Mouse (Mus musculus) right cerebral cortex, postnatal 4 days (tissue): Measurements from ENCODE around the gene Spp2.
"Not testable (repeated sequence)": the region's sequence is repeated elsewhere in the genome, so short reads cannot be mapped to it uniquely, and the experiment has no call there.

Experiments
- DNase-seq: peaks from one replicate; pipeline ENCODE4 v3.0.0-alpha.2; 2022

Spp2 gene

DNA sequence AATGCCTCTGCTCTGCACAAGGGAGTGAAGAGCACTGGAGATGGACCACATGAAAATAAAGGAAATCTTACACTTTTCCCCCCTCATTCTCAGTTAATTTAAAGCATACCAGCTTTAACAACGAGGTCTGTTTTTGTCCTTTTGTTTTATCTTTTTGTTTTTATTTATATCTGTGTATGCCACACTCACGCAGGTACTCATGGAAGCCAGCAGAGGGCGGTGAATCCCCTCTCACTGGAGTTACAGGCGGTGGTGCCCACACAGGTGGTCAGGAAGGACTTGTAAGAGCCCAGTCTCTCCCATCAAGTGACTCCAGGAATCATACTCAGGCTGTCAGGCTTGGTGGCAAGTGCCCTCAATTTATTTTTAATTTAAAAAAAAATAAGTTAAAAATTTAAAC, 27.3 kb downstream of the Spp2 start:
- no peak for DNase-seq

DNA sequence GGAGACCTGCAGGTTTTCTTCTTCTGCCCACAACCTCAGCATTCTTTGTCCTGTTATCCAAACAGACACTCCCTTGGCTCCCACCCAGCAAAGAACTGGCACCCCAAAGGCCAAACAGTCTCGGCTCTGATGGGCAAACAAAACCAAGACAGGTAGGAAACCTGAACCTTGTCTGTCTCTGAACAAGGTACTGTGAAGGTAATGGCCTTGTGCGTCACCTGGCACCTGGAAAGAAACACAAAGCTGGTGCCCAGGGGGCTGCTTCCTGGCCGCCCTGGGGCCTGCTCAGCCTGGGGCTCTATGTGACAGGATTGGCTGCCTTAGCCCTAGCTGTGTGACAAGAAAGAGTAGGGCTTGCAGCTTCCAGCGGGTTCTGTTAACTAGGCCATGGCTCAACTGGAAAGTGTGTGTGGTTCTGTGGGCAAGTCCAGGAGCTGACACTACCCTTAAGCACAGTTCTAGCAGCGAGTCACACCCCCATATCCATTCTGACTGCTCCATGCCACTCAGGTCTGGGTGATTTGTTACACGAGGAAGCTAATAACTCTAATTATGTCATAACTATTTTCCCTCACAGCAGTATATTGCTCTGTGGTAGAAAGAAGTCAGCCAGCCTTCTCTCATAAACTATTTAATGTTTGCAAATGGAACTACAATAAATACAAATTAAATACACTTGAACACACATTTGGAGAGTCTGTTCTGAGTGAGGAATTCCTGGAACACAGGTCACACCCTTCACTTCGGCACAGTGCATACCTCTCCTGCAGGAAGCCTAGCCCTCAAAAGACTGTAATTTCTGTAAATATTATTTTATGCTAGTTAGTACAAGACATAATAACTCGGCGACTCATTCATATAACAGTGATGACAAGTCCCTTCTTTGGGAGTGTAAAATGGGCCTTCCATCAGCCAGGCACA, 30.7 kb downstream of the Spp2 start:
- no peak for DNase-seq

DNA sequence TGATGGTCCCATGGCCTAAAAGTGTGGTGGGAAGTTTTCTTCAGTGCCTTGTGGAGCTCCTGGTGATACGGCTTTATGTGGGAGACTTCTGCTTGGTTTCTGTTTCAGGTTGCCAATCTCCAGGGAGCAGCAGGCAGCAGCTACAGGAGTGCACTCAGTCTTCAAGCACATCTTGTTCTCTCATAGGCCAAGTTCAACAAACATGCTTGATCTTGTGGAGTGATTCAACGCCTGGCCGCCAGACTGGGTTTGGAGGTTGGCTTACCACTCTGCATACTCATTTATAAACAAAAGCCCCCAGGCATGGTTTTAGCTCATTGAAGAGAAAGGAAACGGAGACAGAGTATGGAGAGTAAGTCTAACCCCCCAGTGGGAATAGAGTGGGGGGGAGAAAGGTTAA, 36.6 kb downstream of the Spp2 start:
- no peak for DNase-seq

DNA sequence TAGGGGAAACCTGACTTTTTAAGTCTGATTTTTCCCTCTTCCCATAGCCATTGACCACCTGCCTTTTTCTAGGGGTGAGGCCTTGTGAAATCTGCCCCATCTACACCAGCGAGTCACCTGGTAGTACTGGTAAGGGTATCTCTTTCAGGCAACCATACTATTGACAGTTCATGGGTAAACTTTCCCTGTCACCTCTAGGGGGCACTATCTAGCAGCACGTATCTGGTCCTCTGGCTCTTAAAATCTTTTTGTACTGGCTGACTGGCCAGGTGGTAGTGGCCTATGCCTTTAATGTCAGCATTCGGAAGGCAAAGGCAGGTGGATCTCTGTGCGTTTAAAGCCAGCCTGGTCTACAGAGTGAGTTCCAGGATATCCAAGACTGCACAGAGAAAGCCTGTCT, 38.6 kb downstream of the Spp2 start:
- no peak for DNase-seq

DNA sequence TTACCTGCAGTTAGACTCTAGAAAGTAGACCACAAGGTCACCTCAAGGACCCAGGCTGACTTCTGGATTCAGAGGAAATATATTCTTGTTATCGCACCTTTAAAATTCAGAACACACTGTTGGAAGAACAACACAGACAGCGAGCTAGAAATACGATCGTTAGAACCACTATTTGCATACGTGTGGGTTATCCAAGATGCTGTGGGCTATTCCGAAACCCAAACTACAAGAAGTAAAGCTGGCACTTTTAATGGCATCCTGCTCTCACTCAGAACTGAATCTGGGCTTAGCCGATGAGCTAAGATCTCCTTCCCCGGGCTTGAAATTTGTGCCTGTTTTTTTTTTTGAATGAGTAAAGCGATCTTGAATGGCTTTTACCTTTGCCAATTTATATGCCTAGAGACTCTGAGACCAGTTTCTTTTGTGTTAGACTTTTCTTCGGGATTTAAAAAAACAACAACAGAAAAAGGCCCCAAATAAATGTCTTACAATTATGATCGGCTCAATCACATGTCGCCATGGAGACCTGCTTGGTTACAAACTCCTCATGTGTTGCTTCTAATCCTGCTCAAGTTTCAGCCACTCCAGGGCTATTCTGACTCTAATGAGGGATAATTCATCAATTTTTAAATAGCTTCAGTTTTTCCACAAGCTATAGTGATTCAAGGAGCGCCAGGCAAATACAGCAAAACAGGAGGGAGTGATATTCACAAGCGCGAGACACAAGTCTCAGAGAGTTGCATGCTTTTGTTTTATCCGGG, 39.7 kb downstream of the Spp2 start:
- DNase-seq, result no peak

DNA sequence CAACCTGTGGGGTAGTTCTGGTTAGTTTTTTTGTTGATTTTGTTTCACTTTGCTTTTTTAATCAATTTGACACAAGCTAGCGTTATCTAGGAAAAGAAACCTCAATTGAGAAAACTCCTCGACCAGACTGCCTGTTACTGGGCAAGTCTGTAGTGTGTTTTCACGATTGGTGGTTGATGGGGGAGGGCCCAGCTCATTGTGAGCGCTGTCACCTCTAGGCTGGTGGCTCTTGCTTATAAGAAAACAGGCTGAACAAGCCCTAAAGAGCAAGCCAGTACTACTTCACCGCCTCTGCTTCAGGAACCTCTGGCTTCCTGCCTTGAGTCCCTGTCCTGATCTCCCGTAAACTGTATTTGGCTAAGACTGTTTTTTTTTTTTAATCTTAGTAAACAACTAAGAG, 40.7 kb downstream of the Spp2 start:
- DNase-seq, result no peak

DNA sequence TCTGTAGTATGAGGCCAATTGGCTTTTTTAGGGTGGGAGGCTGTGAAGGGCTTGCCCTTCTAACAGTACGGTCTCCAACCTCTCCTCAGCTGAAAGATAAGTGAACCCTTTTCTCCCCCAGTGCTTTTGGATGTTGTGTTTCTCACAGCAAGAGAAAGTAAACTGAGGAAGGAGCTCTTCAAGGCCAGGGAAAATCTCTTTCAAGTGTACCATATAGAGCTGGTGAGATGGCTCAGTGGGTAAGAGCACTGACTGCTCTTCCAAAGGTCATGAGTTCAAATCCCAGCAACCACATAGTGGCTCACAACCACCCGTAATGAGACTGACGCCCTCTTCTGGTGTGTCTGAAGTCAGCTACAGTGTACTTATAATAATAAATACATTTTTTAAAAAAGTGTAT, 41.3 kb downstream of the Spp2 start:
- DNase-seq, result not testable (repeated sequence)

DNA sequence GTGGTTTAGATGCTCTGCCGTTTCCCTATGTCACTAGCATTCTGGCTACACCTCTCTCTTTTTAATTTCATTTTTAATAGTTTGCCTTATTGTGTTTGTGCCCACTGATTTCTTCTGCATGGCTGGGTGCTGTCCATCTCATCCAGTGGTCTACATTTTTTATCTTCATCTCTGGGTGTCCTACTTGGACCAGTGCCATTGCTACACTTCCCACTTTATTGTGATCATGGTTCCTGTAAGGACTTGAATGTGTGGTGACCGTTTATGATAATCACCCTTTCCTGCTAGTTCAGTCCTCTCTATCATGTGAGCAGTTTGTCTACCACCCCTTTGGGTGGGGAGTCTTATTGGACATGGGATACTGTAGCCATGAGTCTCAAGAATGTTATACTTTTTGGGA, 43.0 kb downstream of the Spp2 start:
- no peak for DNase-seq

DNA sequence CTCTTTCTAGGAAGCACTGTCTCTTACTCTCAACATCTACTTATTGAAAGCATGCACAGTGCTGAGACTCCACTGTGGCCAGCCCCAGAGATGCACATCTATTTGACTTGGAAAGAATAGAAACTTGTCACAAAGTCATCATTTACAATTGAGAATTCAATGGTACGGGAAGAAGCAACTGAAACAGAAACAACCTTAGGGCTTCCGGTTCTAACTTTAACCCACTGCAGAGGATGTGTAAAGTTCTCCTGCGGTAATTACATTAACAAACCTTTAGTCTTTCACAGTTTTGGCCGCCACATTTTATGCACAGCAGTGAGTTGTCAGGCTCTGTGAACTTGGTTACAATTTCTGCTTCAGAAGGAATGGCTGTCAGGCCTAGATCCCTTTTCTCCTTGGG, 43.9 kb downstream of the Spp2 start:
- no peak for DNase-seq

DNA sequence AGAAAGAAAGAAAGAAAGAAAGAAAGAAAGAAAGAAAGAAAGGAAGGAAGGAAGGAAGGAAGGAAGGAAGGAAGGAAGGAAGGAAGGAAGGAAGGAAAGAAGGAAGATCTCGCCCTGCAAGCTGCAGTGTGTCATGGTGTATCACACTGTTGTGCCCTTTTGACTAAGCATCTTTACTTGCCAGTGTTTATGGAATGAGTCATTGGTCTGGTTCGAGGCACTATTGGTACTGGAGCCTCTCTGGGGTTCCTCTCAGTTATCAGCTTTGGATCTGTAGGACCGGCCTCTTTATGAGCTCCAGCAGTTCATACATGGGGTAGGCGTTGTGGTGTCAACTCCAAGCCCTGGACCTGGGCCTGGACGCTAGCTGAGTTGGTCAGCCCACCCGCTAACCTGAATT, 45.4 kb downstream of the Spp2 start:
- DNase-seq, result no peak

DNA sequence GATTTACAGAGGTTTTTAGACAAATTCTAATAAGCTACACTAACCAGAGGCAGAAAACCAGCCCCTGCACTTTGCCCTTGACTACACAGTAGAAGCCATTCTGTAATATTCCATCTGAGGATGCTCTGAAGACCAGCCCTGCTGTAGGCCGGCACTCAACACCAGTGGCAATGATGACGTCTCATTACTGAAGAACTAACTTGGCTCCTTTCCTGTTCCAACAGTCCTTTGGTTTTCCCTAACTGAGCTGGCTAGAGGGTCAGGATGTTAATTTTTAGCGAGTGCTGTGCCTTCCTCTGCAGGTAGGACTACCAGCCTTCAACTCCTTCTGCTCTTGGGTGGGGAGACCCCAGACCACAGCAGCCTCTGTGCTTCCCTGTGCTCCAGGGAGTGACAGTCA, 47.9 kb downstream of the Spp2 start:
- no peak for DNase-seq

DNA sequence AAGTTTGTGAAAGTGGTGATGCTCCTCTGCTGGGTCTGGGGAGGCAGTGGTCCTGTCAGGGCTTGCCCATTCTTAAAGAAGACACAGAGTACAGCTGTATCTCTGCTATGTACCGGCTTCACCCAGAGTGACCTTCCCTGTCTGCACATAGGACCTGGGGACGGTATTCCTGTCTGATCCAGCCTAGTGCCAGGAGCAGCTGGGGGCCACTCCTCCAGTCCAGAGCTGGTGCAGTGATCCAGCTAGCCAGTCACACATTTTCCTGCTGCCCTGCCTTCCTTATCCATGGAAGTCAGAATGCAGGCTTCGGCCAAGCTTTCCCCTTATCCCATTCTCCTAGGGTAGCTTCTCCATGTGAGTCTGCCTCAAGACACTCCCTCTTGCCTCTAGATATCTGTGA, 49.0 kb downstream of the Spp2 start:
- no peak for DNase-seq

DNA sequence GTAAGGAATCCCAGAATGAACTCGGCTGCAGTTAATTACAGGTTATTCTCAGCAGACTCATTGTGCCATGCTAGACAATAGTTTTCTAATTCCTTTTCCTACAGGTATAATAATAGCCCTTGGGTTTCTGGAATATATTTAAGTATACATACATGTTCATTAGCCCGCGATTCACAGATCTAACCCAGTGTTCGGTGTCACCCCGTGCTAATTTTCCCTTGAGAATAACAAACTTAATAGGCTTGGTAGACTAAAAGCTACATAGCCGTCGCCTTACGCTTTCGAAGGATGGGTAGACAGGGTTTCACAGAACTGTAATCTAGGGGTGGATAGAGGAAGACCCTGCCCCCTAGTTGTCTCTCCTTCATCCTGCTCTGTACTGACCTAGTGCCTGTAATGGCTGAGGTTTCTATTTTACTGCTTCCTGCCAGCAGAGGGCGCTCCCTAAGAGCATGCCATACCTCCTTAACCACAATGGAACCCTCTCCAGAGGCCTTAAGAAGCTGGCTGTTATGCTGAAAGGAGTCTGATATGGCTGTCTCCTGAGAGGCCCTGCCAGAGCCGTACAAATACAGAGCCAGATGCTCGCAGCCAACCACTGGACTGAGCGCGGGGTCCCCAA, 49.8 kb downstream of the Spp2 start:
- DNase-seq, result peak; percentile 73

DNA sequence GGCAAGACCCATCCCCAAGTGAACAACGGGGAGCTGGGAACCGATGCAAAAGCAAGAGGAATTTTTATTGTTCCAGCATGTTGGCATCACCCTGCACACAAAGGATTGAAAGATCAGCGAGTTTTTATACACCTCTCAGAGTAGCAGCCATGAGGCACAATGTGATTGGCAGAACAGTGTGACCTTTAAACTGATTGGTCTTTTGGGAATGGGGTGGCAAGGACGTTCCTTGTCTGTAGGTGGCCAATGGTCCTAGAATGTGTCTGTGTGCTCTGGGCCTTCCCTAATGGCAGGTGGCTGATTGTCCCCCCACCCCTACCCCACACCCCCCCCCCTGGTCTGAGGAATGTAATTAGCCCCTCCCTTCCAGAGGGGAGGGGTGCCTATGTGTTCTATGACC, 52.4 kb downstream of the Spp2 start:
- DNase-seq, result no peak

DNA sequence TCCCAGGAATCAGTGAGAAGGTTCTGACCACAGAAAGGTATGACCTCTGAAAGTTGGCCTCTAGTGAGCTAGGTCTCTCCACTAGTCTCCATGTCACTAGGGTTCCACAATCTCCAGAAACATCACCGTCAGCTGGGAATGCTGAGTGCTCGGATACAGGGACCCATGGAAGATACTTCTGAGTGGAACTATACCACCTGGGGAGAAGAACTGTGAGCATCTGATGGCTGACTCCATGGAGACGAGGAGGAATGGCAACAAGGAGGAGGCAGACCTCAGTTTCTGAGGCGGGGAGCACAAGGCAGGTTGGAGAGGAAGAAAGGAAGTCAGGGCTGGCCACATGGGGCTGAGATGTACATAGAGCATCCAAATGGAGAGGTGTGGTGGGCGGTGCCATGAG, 52.9 kb downstream of the Spp2 start:
- no peak for DNase-seq

DNA sequence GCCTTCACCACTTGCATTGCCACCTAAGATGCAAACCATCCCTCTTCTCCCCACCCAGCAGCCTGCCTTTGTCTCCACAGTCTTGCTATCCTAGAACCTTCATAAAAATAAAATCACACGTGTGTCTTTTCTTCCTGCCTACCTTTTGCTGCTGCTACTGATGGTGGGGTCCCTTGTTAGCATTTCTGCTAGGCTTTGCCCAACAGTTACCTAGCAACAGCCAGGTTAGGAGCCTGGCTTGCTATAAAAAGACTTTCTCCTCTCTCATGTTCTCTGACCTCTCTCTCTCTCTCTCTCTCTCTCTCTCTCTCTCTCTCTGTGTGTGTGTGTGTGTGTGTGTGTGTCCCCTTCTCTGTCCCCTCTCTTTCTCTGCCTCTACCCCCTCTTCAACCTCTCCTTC, 54.3 kb downstream of the Spp2 start:
- no peak for DNase-seq

DNA sequence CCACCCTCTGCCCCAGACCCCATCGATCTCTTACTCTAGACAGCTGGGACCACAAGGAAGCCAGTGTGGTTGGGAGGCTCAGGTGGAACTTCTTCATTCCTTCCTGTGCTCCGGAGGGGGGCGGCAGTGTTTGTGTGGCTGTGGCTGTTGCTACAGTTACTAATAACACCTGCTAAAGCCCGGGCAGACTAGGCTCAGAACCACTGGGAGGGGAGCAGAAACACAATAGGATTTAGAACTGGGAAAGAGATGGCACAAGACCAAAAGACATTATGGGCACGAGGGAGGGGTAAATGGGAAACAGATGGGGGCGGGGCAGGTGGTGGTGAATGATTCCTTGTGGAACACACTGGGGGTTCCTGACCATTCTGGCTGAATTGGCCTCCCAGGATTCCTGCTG, 55.7 kb downstream of the Spp2 start:
- DNase-seq, result no peak

DNA sequence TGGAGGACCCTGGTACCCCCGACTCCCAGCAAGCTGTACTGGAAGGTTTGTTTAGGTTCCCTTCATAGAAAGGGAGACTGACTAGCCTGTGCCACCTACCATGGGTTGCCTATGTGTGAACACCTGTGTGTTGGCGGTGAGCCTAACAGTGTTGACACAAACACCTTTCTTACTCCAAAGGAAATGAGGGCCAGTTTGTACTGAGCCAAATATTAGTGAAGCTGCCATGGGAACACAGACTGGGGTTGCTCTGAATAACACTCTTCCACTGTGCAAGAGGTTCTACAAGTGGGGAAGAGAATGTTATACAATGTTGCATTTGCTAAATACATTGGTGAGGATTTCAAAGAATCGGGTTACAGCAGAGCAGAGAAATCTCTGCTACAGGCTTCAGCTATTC, 56.5 kb downstream of the Spp2 start:
- DNase-seq, result no peak

DNA sequence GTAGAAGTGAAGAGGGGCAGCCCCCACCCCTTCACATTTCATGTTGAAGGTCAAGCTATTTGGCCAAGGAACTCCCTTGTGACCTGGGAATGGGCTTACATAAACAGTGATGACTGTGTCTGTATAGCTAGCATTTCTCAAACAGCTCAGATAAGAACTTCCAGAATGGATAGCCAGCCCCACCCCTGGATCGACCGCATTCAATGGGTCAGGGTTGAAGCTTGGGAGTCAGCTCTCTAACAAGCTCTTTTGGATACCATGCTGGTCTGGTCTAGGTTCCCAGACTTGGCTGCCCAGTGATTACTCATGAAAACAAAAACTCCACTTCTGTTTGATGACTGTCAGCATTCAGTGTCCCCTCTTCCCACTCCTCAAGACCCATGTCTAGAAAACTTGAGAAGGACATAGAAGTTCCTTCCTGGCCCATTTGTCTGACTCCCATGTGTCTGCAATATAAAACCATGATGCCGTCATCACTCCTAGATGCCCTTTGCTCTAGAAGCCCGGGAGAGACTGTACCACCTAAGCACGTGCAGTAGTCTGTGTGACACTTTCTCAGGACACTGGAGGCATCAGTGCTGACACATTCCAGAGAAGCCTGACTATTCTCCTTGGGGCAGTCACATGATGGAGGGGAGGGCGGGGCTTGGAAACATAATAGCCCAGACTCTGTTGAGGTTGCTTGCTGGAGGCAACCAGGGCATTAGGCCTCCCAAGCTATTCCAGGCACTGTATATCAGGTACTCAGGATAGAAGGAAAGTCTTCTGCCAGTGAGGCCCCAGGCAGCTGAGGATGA, 57.5 kb downstream of the Spp2 start:
- no peak for DNase-seq

DNA sequence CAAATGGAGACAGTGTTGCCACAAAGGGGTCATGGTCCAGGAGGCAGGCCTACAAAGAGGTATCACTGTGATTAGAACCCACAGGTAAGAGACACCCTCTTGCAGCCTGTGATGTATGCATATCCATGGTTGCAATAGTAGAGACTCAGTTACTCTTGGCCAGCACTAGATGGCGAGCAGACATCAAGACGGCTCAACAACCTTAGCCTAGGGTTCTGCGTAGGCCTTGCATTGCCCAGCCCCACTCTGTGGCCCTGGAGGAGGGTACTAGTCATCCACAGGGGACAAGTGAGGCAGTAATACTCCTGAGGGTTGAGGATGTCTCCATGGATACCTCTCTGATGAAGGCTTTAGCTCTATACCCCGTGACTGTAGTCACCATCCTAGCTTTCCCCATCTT, 59.0 kb downstream of the Spp2 start:
- no peak for DNase-seq

DNA sequence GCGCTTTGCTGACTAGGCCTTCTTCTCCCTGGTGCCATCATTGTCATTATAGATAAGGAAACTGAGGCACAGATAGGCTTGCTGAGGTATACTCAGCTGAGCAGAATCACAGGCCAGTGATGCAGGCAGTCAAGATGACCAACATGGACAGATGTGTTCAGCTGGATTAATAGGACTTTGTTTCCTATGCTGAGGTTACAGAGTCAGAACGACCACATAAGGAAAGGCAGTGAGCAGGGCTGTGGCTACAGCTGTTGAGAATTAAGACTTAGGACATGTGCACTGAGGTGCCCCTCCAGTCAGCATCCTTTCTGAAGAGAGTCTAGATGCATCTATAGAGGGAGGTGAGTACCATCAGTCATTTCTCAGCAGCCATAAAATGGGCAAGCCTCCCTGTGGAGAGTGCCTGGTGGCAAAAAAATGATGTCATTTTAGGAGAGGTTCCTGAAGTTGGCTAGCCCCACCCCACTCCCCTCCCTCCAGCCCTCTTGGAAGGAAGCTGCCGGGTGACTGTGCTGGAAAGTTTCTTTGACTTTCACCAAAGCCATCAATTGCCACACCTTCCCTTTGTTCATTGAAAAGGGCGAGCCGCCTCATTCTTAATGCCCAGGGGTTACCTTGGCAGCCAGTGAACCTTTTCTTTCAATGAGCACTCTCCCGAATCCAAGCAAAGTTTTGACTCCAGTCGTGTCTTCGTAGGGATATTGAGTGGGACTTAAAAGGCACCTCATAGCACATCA, 59.7 kb downstream of the Spp2 start:
- DNase-seq, result no peak

DNA sequence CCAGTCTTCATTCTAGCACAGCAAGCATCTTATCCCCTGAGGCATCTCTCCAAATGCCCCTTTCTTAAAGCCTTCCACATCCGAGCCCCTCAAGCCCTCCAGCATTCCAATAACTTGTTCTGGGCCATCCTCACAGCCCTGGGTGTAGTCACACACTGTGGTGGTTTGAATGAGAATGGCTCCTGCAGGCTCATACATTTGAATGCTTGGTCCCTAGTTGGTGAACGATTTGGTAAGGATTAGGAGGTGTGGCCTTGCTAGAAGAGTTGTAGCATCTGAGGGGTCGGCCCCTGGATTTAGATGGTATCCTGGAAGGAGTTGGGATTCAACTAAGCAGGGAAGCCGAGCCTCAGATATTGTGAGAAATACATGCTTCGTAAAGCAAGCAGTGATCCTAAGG, 61.1 kb downstream of the Spp2 start:
- no peak for DNase-seq
